Mouse (Mus musculus): Measurements from ENCODE around the gene Rnf214. TPM values are rescaled to one million over a fixed set of nuclear protein-coding genes. Genes with fewer than 3 reads are reported as not detected.

Gene Rnf214
- polyA plus RNA-seq, 1 experiment from 2014 or later, result 70.4 TPM

- no peaks in the 10 kb centered on the region for H3K9me3 ChIP-seq
- ATAC-seq (ENCODE audit: insufficient number of reproducible peaks, insufficient read depth, low FRiP score, low TSS enrichment, low read depth), result no peak
- WGBS, result 83% methylated on average over 13 of the region's 13 CpGs
- H3K4me2 ChIP-seq, result no peak overlapping the region
- H3K9ac ChIP-seq, result no peak overlapping the region
- no peak overlapping the region for H3K27ac ChIP-seq
- H3K4me1 ChIP-seq, result no peaks in the 10 kb centered on the region
- H3K36me3 ChIP-seq, result peaks cover 95% of the 10 kb centered on the region
- H3K4me3 ChIP-seq, result no peak overlapping the region
- H3K27me3 ChIP-seq, result no peaks in the 10 kb centered on the region
These were observed 38.0 kb upstream of the Rnf214 start for GRCm38 (mm10) chr9:45944506-45945400.

GRCm38 (mm10) chr9:45943628-45944505 is 37.2 kb upstream of the Rnf214 start:
- WGBS, result 86% methylated on average over 8 of the region's 8 CpGs
- H3K27ac ChIP-seq, result no peak overlapping the region
- H3K36me3 ChIP-seq, result peaks cover 95% of the 10 kb centered on the region

GRCm38 (mm10) chr9:45942916-45943315 is 36.2 kb upstream of the Rnf214 start:
- Histone ChIP-seq H3K36me3 (peaks cover 95% of the 10 kb centered on the region), H3K4me3 (no peak overlapping the region), H3K27ac (no peak overlapping the region), H3K4me2 (no peak overlapping the region), H3K4me1 (no peaks in the 10 kb centered on the region), H3K9ac (no peak overlapping the region), H3K9me3 (no peaks in the 10 kb centered on the region), H3K27me3 (no peaks in the 10 kb centered on the region)
- WGBS, result 85% methylated on average over 8 of the region's 8 CpGs
- ATAC-seq (ENCODE audit: insufficient number of reproducible peaks, insufficient read depth, low FRiP score, low TSS enrichment, low read depth), result no peak

More at GRCm38 (mm10) chr9:45943628-45944505, 37.2 kb upstream of the Rnf214 start:
- ATAC-seq (ENCODE audit: insufficient number of reproducible peaks, insufficient read depth, low FRiP score, low TSS enrichment, low read depth), result no peak
- no peaks in the 10 kb centered on the region for H3K4me1 ChIP-seq
- no peak overlapping the region for H3K4me2 ChIP-seq
- H3K9me3 ChIP-seq, result no peaks in the 10 kb centered on the region
- H3K27me3 ChIP-seq, result no peaks in the 10 kb centered on the region
- no peak overlapping the region for H3K9ac ChIP-seq
- no peak overlapping the region for H3K4me3 ChIP-seq

- no peak for ATAC-seq (ENCODE audit: insufficient number of reproducible peaks, insufficient read depth, low FRiP score, low TSS enrichment, low read depth)
- 94% methylated on average over 16 of the region's 16 CpGs for WGBS
- Histone ChIP-seq H3K4me1 (no peaks in the 10 kb centered on the region), H3K4me2 (no peak overlapping the region), H3K27me3 (no peaks in the 10 kb centered on the region), H3K36me3 (peaks cover 95% of the 10 kb centered on the region), H3K4me3 (no peak overlapping the region), H3K27ac (no peak overlapping the region), H3K9me3 (no peaks in the 10 kb centered on the region), H3K9ac (no peak overlapping the region)
These were observed 35.8 kb upstream of the Rnf214 start for GRCm38 (mm10) chr9:45942464-45942863.

- peaks cover under 1% of the 10 kb centered on the region for H3K4me1 ChIP-seq
- no peaks in the 10 kb centered on the region for H3K27me3 ChIP-seq
- peaks cover 85% of the 10 kb centered on the region for H3K36me3 ChIP-seq
- H3K4me2 ChIP-seq, result no peak overlapping the region
- H3K4me3 ChIP-seq, result no peak overlapping the region
- 66% methylated on average over 18 of the region's 18 CpGs for WGBS
- ATAC-seq (ENCODE audit: insufficient number of reproducible peaks, insufficient read depth, low FRiP score, low TSS enrichment, low read depth), result no peak
- H3K9ac ChIP-seq, result no peak overlapping the region
- H3K27ac ChIP-seq, result no peak overlapping the region
- no peaks in the 10 kb centered on the region for H3K9me3 ChIP-seq
These were observed 34.7 kb upstream of the Rnf214 start for GRCm38 (mm10) chr9:45941329-45941888.

GRCm38 (mm10) chr9:45939794-45940193 is 33.1 kb upstream of the Rnf214 start:
- 92% methylated on average over 6 of the region's 6 CpGs for WGBS
- Histone ChIP-seq H3K4me3 (no peak overlapping the region), H3K27me3 (no peaks in the 10 kb centered on the region), H3K27ac (no peak overlapping the region), H3K9me3 (no peaks in the 10 kb centered on the region), H3K4me2 (no peak overlapping the region), H3K9ac (0 out of 2 replicates have a peak overlapping the region, but pooled peaks have one; percentile 21), H3K36me3 (peaks cover 68% of the 10 kb centered on the region), H3K4me1 (peaks cover 13% of the 10 kb centered on the region)
- ATAC-seq (ENCODE audit: insufficient number of reproducible peaks, insufficient read depth, low FRiP score, low TSS enrichment, low read depth), result no peak

GRCm38 (mm10) chr9:45938952-45939637 is 32.4 kb upstream of the Rnf214 start:
- Histone ChIP-seq H3K36me3 (peaks cover 61% of the 10 kb centered on the region), H3K9me3 (no peaks in the 10 kb centered on the region)
- no peak for ATAC-seq (ENCODE audit: insufficient number of reproducible peaks, insufficient read depth, low FRiP score, low TSS enrichment, low read depth)

GRCm38 (mm10) chr9:45938088-45938487 is 31.4 kb upstream of the Rnf214 start:
- 93% methylated on average over 8 of the region's 8 CpGs for WGBS
- Histone ChIP-seq H3K27ac (no peak overlapping the region), H3K36me3 (peaks cover 51% of the 10 kb centered on the region), H3K4me1 (peaks cover 20% of the 10 kb centered on the region), H3K9me3 (no peaks in the 10 kb centered on the region), H3K9ac (no peak overlapping the region), H3K27me3 (no peaks in the 10 kb centered on the region), H3K4me2 (no peak overlapping the region), H3K4me3 (no peak overlapping the region)
- no peak for ATAC-seq (ENCODE audit: insufficient number of reproducible peaks, insufficient read depth, low FRiP score, low TSS enrichment, low read depth)

More at GRCm38 (mm10) chr9:45938952-45939637, 32.4 kb upstream of the Rnf214 start:
- no peak overlapping the region for H3K4me2 ChIP-seq
- H3K4me1 ChIP-seq, result peaks cover 13% of the 10 kb centered on the region
- H3K9ac ChIP-seq, result no peak overlapping the region
- 71% methylated on average over 15 of the region's 15 CpGs for WGBS
- H3K4me3 ChIP-seq, result no peak overlapping the region
- H3K27ac ChIP-seq, result no peak overlapping the region
- H3K27me3 ChIP-seq, result no peaks in the 10 kb centered on the region

- peaks cover 41% of the 10 kb centered on the region for H3K36me3 ChIP-seq
These were observed 30.2 kb upstream of the Rnf214 start for GRCm38 (mm10) chr9:45936883-45937282.

GRCm38 (mm10) chr9:45935628-45936210 is 29.0 kb upstream of the Rnf214 start, which contains the start of gene Tagln:
Tagln (minus strand) TSS chr9:45936058.
- peak within 1 kb of the TSS; percentile 60 for H3K4me2 ChIP-seq

More at GRCm38 (mm10) chr9:45936883-45937282, 30.2 kb upstream of the Rnf214 start:
- 0 out of 2 replicates have a peak overlapping the region, but pooled peaks have one; percentile 3 for H3K27ac ChIP-seq
- H3K9ac ChIP-seq, result no peak overlapping the region
- peaks cover 32% of the 10 kb centered on the region for H3K4me1 ChIP-seq
- no peak overlapping the region for H3K4me3 ChIP-seq
- no peaks in the 10 kb centered on the region for H3K9me3 ChIP-seq
- WGBS, result 17% methylated on average over 3 of the region's 3 CpGs
- H3K27me3 ChIP-seq, result no peaks in the 10 kb centered on the region
- no peak for ATAC-seq (ENCODE audit: insufficient number of reproducible peaks, insufficient read depth, low FRiP score, low TSS enrichment, low read depth)
- H3K4me2 ChIP-seq, result no peak overlapping the region

More at GRCm38 (mm10) chr9:45935628-45936210, 29.0 kb upstream of the Rnf214 start, which contains the start of gene Tagln:
- 4% methylated on average over 21 of the region's 21 CpGs for WGBS
- Histone ChIP-seq H3K4me3 (peak within 1 kb of the TSS; percentile 36), H3K27ac (peak within 1 kb of the TSS; percentile 55), H3K4me1 (peaks cover 32% of the 10 kb centered on the region), H3K9me3 (no peaks in the 10 kb centered on the region), H3K36me3 (peaks cover 38% of the 10 kb centered on the region), H3K27me3 (no peaks in the 10 kb centered on the region), H3K9ac (peak within 1 kb of the TSS; percentile 64)
- peak; percentile 39; the same call in 1 of the 2 replicates for ATAC-seq (ENCODE audit: insufficient number of reproducible peaks, insufficient read depth, low FRiP score, low TSS enrichment, low read depth)

All from embryonic facial prominence, embryonic 13.5 days (tissue).